Mouse (Mus musculus) adrenal gland, postnatal 4 days (tissue): ENCODE results near the gene Helz. TPM values are rescaled to one million over a fixed set of nuclear protein-coding genes. Genes with fewer than 3 reads are reported as not detected.
A peak's percentile ranks its signal among the peaks of the same experiment; 100 is the strongest.
"Not testable (repeated sequence)": the region's sequence is repeated elsewhere in the genome, so short reads cannot be mapped to it uniquely, and the experiment has no call there.

Source experiments
- DNase-seq, 2 experiments: peaks; one replicate each; pipeline ENCODE4 v3.0.0; 2021 to 2022; ENCODE audit warnings: low spot score in 2 of 2, mixed read lengths in 2 of 2
- long read RNA-seq, 2 experiments: library from polyadenylated mRNA; stranded (forward); transcript quantifications; one replicate each; pipeline ENCODE4 v2.0.0; 2021
- total RNA-seq, 2 experiments: library from RNA; stranded (reverse); gene quantifications; 2 replicates each; pipeline ENCODE4 v1.2.3; 2021

Helz gene
- total RNA-seq: 10 to 100 TPM; 35.5 to 37.1 TPM
- long read RNA-seq, experiment 1, partial matches to known transcripts: 1 of 2 reads
- long read RNA-seq, experiment 1, other reads (novel, unspliced or antisense): 1 of 2 reads
- long read RNA-seq, experiment 2, partial matches to known transcripts: 2 of 10 reads
- long read RNA-seq, experiment 2, other reads (novel, unspliced or antisense): 8 of 10 reads

- peak; percentile 43 for DNase-seq
These were observed at the start of gene Helz for GRCm38 (mm10) chr11:107547351-107548203. Gene Helz, plus strand, starts transcription at chr11:107547930.

DNA sequence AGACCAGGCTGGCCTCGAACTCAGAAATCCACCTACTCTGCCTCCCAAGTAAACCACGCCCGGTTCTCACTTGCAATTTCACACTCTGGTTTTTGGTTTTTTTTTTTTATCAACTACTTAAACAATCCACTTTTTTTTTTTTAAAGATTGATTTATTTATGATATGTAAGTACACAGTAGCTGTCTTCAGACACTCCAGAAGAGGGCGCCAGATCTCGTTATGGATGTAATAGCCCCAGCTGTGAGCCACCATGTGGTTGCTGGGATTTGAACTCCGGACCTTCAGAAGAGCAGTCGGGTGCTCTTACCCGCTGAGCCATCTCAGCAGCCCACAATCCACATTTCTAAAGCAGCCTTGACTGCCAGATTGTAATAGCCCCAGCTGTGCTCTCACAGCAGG, 44.9 kb upstream of the Helz start:
- DNase-seq: no peak

GRCm38 (mm10) chr11:107504364-107504763, 43.4 kb upstream of the Helz start:
- not testable (repeated sequence) for DNase-seq

GRCm38 (mm10) chr11:107506260-107506659, 41.5 kb upstream of the Helz start:
- DNase-seq: no peak

- DNase-seq: no peak
These were observed 37.9 kb upstream of the Helz start for GRCm38 (mm10) chr11:107509631-107510338.

- DNase-seq: no peak
These were observed 37.1 kb upstream of the Helz start for GRCm38 (mm10) chr11:107510362-107511269.

GRCm38 (mm10) chr11:107511954-107512353, 35.8 kb upstream of the Helz start:
- peak in 1 of 2 experiments; percentile 16 for DNase-seq

DNA sequence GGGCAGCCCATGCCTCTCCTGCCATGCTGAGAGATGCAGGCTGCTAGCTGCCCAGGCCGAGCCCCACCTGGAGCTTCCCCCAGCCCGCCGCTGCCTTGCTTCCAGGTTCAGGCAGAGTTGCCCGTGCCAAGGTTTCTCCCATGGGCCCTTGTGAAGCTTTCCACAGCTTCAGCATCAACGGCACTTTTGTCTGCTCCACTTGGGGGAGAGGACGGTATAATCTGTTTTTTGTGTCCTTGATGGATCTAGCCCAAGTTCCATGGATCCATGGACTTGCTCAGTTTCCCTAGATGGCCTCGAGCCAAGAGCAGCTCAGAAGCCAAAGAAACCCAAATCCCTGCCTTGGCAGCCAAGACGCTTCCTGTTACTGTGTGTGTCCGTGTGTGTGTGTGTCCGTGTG, 34.7 kb upstream of the Helz start:
- DNase-seq: no peak

- DNase-seq: no peak
These were observed 31.3 kb upstream of the Helz start for GRCm38 (mm10) chr11:107516387-107516786.

DNA sequence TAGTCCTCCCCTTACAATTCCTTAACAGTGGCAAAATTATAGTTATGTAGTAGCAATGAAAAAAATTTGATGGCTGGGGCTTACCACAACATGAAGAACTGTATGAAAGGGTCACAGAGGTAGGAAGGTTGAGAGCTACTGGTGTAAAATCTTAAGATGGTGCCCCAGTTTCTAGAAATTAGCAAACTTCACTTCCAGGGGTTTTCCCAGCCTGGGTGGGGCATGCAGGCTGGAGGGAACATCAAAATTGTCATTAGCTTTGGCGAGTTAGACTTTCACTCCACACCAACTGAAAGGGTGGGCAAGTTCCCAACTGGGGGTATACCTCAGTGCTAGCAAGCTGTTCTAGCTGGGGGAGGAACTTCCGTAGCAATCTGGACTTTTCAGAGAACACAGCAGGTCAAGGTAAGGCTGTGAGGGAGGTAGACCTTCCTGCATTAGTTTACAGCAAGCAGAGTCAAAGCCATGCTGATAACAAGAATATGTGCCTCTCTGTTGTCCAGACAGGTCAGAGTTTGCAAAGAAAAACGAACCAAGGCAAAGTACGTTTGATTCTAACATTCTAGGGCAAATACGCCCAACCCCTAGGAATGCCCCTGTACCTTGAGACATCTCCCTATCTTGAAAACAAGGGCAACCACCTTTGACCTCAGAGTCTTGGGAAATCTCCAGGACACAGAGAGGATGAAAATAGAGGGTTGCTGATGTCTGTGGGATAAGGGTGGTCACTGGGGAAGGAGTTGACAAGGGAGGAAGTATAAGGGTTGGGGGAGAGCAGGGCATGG, 28.9 kb upstream of the Helz start:
- no peak for DNase-seq

GRCm38 (mm10) chr11:107521153-107521552, 26.6 kb upstream of the Helz start:
- DNase-seq: no peak

DNA sequence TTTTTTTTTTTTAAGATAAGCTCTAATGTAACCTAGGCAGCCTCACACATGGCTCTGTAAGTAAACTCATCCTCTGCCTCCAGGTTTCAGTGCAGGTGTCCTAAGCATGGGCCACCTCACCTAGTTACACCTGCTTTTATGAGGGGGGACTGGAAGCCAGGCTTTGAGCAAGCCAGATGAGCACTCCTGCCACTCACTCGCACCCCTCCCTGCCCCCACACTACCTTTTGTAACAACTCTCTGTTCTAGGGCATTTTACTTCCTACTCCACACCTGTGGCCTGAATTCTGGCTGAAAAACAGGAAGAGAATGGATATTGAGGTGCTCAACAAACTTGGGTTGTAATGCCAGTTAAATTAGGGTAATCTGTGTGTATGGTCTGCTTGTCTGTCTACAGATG, 22.8 kb upstream of the Helz start:
- DNase-seq: no peak

- DNase-seq: no peak
These were observed 20.1 kb upstream of the Helz start for GRCm38 (mm10) chr11:107527632-107528031.

DNA sequence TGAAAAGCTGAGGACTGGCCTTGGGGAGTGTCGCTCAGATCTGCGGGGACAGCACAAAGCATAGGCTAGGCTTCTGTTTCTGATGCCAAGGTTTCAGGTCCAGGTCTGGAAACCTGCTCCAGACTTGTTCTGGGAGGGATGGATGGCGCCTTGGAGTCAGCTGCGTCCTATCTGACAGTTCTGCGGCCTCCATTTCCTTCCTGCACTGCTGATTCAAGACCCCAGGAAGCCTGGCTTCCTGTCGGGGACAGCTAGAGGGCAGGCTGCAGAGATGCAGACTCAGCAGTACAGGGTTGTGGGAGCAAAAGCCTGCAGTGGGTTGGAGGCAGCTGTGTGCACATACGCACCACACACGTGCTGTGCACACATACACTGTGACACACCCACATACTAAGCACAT, 18.4 kb upstream of the Helz start:
- no peak for DNase-seq

- DNase-seq: no peak
These were observed 16.3 kb upstream of the Helz start for GRCm38 (mm10) chr11:107531445-107531844.

- no peak for DNase-seq
These were observed 15.5 kb upstream of the Helz start for GRCm38 (mm10) chr11:107532271-107532670.

DNA sequence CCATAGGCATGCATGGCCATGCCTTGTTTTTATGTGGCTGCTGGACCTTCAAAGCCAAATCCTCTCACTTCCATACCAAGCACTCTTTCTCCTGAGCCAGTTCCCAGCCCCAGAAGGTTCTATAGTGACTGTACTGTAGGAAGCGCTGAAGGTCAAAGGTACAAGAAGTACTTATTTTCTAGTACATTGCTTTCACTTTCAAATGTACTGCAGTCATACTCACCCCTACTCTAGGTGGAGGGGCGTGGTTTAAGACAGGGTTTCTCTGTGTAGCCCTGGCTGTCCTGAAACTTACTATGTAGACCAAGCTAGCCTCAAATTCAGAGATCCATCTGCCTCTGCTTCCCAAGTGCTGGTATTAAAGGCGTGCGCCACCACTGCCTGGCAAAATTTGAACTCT, 8.7 kb upstream of the Helz start:
- no peak for DNase-seq

DNA sequence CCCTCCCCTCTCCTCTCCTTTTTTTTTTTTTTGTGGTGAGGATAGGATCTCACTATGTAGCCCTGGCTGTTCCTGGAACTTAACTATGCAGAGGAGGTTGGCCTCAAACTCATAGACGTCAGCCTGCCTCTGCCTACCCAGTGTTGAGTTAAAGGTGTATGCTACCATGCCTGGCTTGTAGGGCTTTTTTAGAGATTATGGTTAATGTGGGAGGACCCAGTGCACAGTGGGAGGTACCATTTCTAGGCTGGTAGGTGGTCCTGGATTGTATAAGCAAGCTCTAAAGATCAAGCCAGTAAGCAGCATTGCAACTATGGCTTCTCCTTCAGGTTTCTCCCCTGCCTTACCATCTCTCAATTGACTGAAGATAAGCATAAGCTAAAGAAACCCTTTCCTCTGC, 7.4 kb upstream of the Helz start:
- DNase-seq: no peak

DNA sequence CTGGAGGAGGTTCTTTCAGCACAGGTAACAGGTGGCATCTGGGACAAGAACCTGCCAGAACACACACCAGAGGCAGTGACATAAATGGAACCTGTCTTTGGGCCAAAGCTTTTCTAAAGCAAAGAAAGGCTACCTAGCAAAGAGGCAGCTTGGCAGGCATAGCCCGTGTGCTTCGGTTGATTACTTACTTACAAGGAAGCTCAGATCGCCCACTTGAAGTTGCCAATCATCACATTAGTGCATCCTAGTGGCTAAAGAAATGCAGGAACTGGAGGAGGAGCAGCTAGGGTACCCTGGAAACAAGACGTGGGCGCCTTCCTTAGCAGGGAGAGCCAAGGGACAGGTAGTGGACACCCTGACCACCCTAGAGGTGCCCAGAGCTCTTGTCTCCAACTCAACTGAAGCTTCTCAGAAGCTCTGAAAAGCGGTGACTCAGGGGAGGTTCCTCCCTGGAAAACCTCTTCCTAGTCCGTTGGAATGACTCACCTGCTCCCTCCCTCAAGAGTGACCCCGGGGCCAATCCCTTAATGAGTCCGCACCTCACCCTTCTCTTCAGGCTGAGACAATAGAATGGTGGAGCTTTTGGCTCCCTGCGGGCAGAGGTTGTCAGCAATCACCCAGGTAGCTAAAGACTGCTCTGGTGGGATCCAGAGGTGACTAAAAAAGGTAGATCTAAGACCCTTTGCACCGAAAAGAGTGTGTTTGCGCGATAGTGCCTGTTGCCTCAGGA, 1.8 kb upstream of the Helz start:
- no peak for DNase-seq
